Mouse (Mus musculus): Measurements from ENCODE around the gene Fam229b. TPM values are rescaled to one million over a fixed set of nuclear protein-coding genes. Genes with fewer than 3 reads are reported as not detected.

Fam229b gene
- total RNA-seq, 2 experiments from 2014 or later, result 4.6 to 5.0 TPM

GRCm38 (mm10) chr10:39140843-39141242 is 7.1 kb upstream of the Fam229b start:
- DNase-seq, result no peak
- intact Hi-C loops (cut with DNase I), result no loop called here

- no peak for DNase-seq
- intact Hi-C loops (cut with DNase I), result no loop called here
Observed at GRCm38 (mm10) chr10:39138761-39139160, 5.0 kb upstream of the Fam229b start.

DNA sequence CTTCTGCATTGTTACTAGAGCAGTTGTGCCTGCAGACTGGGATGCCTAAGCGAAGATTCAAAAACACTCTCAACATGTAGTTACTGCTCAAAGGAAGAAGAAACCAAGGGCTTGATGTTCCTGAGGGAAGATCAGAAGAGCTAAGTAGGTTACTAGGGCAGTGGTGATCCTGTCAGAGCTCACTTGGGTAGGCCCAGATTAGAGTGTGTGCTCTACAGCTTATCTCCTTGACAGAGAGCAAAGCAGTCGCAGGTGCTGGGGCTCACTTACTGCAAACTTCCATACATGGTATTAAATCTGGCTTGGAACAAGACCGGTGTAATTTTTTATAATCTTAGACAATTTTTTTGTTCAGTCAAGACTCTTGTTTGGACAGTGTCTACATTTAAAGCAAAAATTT is 4.1 kb upstream of the Fam229b start:
- intact Hi-C loops (cut with DNase I), result no loop called here
- DNase-seq, result no peak

DNA sequence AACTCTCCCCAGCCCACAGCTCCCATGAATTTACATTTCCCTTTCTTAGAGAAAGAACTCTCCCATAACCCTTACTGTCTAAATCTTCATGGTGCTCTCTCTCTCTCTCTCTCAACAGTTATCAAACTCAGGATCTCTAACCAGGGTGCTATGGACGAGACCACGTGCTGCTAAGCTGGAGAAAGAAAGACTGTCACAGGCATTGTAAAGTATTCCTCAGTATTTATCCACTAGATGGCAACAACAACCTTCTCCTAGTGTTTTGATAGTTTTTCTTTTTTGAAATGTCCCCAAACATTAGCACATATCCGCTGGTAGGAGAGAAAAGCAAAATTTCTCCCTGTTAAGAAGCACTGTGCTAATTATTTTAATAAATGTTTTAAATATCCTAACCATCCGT is 12.3 kb downstream of the Fam229b start:
- intact Hi-C loops (cut with DNase I), result no loop called here
- no peak for DNase-seq

- intact Hi-C loops (cut with DNase I), result no loop called here
- DNase-seq, result no peak
Observed at GRCm38 (mm10) chr10:39109489-39109874, 24.2 kb downstream of the Fam229b start.

DNA sequence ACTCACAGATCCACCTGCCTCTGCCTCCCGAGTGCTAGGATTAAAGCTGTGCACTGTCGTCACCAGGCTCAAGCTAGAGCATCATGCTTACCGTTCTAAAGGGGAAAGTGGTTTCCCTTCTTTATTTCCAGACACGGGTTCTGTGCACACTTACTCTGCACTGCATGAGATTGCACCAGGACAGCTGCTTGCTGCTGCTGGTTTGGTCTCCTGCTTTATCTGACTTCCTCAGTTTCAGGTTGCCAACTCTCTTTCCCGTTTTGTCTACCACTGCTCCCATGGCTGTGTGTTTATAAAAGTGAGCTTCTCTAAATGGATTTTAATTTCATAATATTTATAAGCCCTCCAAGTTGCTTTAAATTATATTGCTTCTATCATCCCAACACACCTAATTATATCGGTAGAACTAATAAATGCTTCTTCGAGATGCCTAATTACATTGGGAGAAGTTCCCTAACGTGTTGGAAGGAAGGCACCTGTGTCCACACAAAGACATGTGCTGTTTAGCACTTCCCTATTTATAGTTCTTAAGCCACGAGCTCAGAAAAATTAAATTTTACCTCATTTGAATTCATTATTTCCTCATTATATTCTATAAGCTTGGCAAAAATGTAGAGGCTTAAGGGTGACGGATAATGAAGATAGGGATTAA is 24.8 kb downstream of the Fam229b start:
- no peak for DNase-seq
- intact Hi-C loops (cut with DNase I), result no loop called here

GRCm38 (mm10) chr10:39106935-39107334 is 26.8 kb downstream of the Fam229b start:
- intact Hi-C loops (cut with DNase I), result no loop called here
- DNase-seq, result no peak

DNA sequence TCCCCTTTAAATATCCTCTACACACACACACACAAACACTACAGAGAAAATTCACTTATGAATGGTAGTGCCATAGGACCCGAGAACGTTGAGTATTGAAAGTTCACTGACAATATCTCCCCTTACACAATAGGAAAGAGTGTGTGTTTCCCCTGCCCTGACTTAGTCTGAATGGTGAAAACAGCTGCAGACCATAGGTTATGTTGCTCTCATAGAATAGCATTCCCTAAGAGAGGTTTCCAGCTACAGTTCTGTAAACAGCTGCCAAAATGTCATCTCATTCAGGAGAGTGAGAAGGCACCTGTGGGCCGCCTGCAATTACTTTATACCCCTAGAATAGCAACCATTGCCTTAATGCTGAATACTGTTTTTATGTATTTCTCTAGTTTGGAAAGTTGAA is 27.3 kb downstream of the Fam229b start:
- intact Hi-C loops (cut with DNase I), result no loop called here
- DNase-seq, result no peak

GRCm38 (mm10) chr10:39104803-39105449 is 28.8 kb downstream of the Fam229b start:
- intact Hi-C loops (cut with DNase I), result no loop called here
- DNase-seq, result no peak

DNA sequence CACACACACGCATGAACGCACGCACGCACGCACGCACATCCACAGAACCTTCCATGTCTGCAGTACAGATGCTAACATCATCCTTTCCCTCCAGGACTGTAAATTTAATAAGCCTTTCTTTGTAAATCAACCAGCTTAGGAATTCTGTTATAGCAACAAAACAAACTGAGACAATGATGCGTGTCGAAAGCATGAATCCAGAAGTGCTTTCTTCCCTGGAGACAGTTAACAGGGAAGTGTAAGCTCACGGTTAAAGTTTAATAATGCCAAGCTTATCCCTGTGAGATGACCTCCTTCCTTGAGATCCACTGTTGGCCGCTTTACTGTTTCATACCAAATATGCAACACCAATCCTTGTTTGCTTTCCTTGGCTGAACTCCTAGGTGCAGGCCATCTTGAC is 35.0 kb downstream of the Fam229b start:
- DNase-seq, result no peak
- intact Hi-C loops (cut with DNase I), result no loop called here

- intact Hi-C loops (cut with DNase I), result no loop called here
- DNase-seq, result peak; percentile 32 to 61
Observed at GRCm38 (mm10) chr10:39096981-39097380, 36.7 kb downstream of the Fam229b start.

- intact Hi-C loops (cut with DNase I), result no loop called here
- DNase-seq, result no peak
Observed at GRCm38 (mm10) chr10:39072048-39072447, 61.7 kb downstream of the Fam229b start.

Other genes starting within 250 kb of the Fam229b start
- 100 to 1,000 TPM; 207 to 219 TPM for gene Lama4, start 168.4 kb downstream of the Fam229b start, total RNA-seq (2021)
- 1 to 10 TPM; 2.3 to 2.7 TPM for gene Tube1, start 62 bp upstream of the Fam229b start, total RNA-seq (2021)
- not detected for gene Ccn6, start 29.9 kb upstream of the Fam229b start, total RNA-seq (2021)
- 10 to 100 TPM; 52.2 to 55.5 TPM for gene Fyn, start 234.9 kb upstream of the Fam229b start, total RNA-seq (2021)